Mouse (Mus musculus) embryonic facial prominence, embryonic 11.5 days (tissue): Measurements from ENCODE around the gene Scrn2. TPM values are rescaled to one million over a fixed set of nuclear protein-coding genes. Genes with fewer than 3 reads are reported as not detected.

ENCODE experiments used
- ATAC-seq: fragments of 200-750 bp; cut with Nextera tagmentation; replicated peaks from 2 replicates; pipeline ENCODE4 v1.8.0; 2017; ENCODE audit warnings: low read depth; ENCODE audit not compliant: insufficient number of reproducible peaks, low FRiP score, low TSS enrichment
- DNase-seq: peaks from one replicate; pipeline ENCODE4 v3.0.0-alpha.2; 2015; ENCODE audit warnings: low spot score
- H3K27ac ChIP-seq: fragments of 300-500 bp; sonication (generic); replicated peaks from 2 replicates; pipeline ENCODE4 v1.5.1; 2014; ENCODE audit warnings: mild to moderate bottlenecking, low read depth, low read length, control low read depth
- H3K27me3 ChIP-seq: fragments of 300-500 bp; sonication (generic); 2 replicates; pipeline ENCODE4 v1.6.1; 2014; ENCODE audit warnings: mild to moderate bottlenecking, low read length, moderate library complexity, mixed read lengths; ENCODE audit not compliant: control insufficient read depth, insufficient read depth
- H3K36me3 ChIP-seq: fragments of 300-500 bp; sonication (generic); replicated peaks from 2 replicates; pipeline ENCODE4 v1.6.1; 2014; ENCODE audit warnings: low read depth, mild to moderate bottlenecking, low read length, moderate library complexity, mixed read lengths; ENCODE audit not compliant: control insufficient read depth, insufficient read depth
- H3K4me1 ChIP-seq: fragments of 300-500 bp; sonication (generic); 2 replicates; pipeline ENCODE4 v1.6.1; 2014; ENCODE audit warnings: low read length, mixed read lengths; ENCODE audit not compliant: control insufficient read depth, insufficient read depth
- H3K4me2 ChIP-seq: fragments of 300-500 bp; sonication (generic); 2 replicates; pipeline ENCODE4 v1.6.1; 2014; ENCODE audit warnings: low read depth, mild to moderate bottlenecking, control low read depth, low read length, moderate library complexity
- H3K4me3 ChIP-seq: fragments of 300-500 bp; sonication (generic); 2 replicates; pipeline ENCODE4 v1.5.1; 2014; ENCODE audit warnings: low read depth, low read length, control low read depth
- H3K9ac ChIP-seq: fragments of 300-500 bp; sonication (generic); replicated peaks from 2 replicates; pipeline ENCODE4 v1.6.1; 2014; ENCODE audit warnings: mild to moderate bottlenecking, control low read depth, low read length
- H3K9me3 ChIP-seq: fragments of 300-500 bp; sonication (generic); replicated peaks from 2 replicates; pipeline ENCODE4 v1.6.1; 2016; ENCODE audit warnings: mild to moderate bottlenecking, low read length, inconsistent platforms, mixed read lengths; ENCODE audit not compliant: control insufficient read depth
- WGBS: fragments of 180-500 bp; shearing (Covaris S2); extraction: QIAGEN DNeasy Blood & Tissue Kit; methylation state at CpG from one replicate; pipeline ENCODE4 v1.1.7; 2014; 5-methylcytosine and 5-hydroxymethylcytosine counted together
- microRNA-seq: library from miRNA; unstranded; fragments of <30 nt; microRNA quantifications from one replicate; pipeline ENCODE4, GENCODE M21; 2016; ENCODE audit warnings: borderline number of aligned reads
- polyA plus RNA-seq: library from polyadenylated mRNA; unstranded; fragments of >200 nt; fragmentation: Nextera tagmentation; extraction: Ambion mirVana; gene quantifications from 2 replicates; pipeline ENCODE4 v1.2.1, GENCODE M21; 2014

Gene Scrn2
- polyA plus RNA-seq, 1 experiment from 2014 or later: 20.4 TPM

GRCm38 (mm10) chr11:97082977-97083376 is 53.2 kb downstream of the Scrn2 start:
- 43% methylated on average over 11 of the region's 11 CpGs for whole genome bisulfite sequencing
- no peak overlapping the region for H3K4me2 ChIP-seq
- no peaks in the 10 kb centered on the region for H3K36me3 ChIP-seq
- no peaks in the 10 kb centered on the region for H3K9me3 ChIP-seq
- no peak overlapping the region for H3K9ac ChIP-seq
- ATAC-seq: no peak
- no peak overlapping the region for H3K27ac ChIP-seq
- DNase-seq: peak; percentile 63
- H3K4me1 ChIP-seq: no peaks in the 10 kb centered on the region
- no peaks in the 10 kb centered on the region for H3K27me3 ChIP-seq
- H3K4me3 ChIP-seq: no peak overlapping the region

Small RNA genes lying within 50 kb of the gene (microRNA-seq; reads per million reads assigned to microRNA genes)
- 2.4 reads per million for gene Mir8103

Other genes with a start within 250 kb of the Scrn2 start
- 160 and 179 TPM in 2 replicates for gene Cbx1, start 240.8 kb upstream of the Scrn2 start, polyA plus RNA-seq
- gene Nfe2l1, start 200.0 kb upstream of the Scrn2 start, polyA plus RNA-seq: 30.3 and 32.5 TPM in 2 replicates
- 61.1 and 61.2 TPM in 2 replicates for gene Copz2, start 180.1 kb upstream of the Scrn2 start, polyA plus RNA-seq
- 76.0 and 76.2 TPM in 2 replicates for gene Cdk5rap3, start 113.4 kb upstream of the Scrn2 start, polyA plus RNA-seq
- gene Prr15l, start 101.8 kb upstream of the Scrn2 start, polyA plus RNA-seq: 1.7 and 2.8 TPM in 2 replicates
- gene Pnpo, start 86.0 kb upstream of the Scrn2 start, polyA plus RNA-seq: 26.7 and 29.0 TPM in 2 replicates
- gene Sp2, start 47.0 kb upstream of the Scrn2 start, polyA plus RNA-seq: 15.8 and 18.3 TPM in 2 replicates
- 0.29 and 0.45 TPM in 2 replicates for gene Sp6, start 16.5 kb upstream of the Scrn2 start, polyA plus RNA-seq
- gene Lrrc46, start 11.5 kb downstream of the Scrn2 start, polyA plus RNA-seq: 1.1 and 1.3 TPM in 2 replicates
- 85.7 and 91.2 TPM in 2 replicates for gene Mrpl10, start 11.6 kb downstream of the Scrn2 start, polyA plus RNA-seq
- 4.3 and 5.8 TPM in 2 replicates for gene Osbpl7, start 20.7 kb downstream of the Scrn2 start, polyA plus RNA-seq
- not detected in 2 replicates for gene Tbx21, start 85.4 kb downstream of the Scrn2 start, polyA plus RNA-seq
- 3.3 and 4.8 TPM in 2 replicates for gene Tbkbp1, start 121.6 kb downstream of the Scrn2 start, polyA plus RNA-seq
- gene Kpnb1, start 157.9 kb downstream of the Scrn2 start, polyA plus RNA-seq: 98.7 and 103 TPM in 2 replicates